Mouse (Mus musculus): Measurements from ENCODE around the gene Mfap3l. TPM values are rescaled to one million over a fixed set of nuclear protein-coding genes. Genes with fewer than 3 reads are reported as not detected.

The Mfap3l gene
- polyA plus RNA-seq, 1 experiment: 0.73 TPM

Other genes starting within 250 kb of the Mfap3l start
- gene Gm10283, start 129.6 kb upstream of the Mfap3l start, polyA plus RNA-seq (2012; rRNA removed): not detected in 2 replicates
- gene Aadat, start 126.9 kb upstream of the Mfap3l start, polyA plus RNA-seq (2012; rRNA removed): not detected in 2 replicates

All from large intestine, adult 2 months (tissue).